Mouse (Mus musculus) A20 (cell line): Measurements from ENCODE around the gene Agap1.

Source experiments
- DNase-seq: peaks from one replicate; pipeline ENCODE4 v3.0.0-alpha.2; 2011; ENCODE audit warnings: low read depth, low spot score

Agap1 gene

GRCm38 (mm10) chr1:89899036-89899435 is 444.4 kb downstream of the Agap1 start:
- DNase-seq = no peak

DNA sequence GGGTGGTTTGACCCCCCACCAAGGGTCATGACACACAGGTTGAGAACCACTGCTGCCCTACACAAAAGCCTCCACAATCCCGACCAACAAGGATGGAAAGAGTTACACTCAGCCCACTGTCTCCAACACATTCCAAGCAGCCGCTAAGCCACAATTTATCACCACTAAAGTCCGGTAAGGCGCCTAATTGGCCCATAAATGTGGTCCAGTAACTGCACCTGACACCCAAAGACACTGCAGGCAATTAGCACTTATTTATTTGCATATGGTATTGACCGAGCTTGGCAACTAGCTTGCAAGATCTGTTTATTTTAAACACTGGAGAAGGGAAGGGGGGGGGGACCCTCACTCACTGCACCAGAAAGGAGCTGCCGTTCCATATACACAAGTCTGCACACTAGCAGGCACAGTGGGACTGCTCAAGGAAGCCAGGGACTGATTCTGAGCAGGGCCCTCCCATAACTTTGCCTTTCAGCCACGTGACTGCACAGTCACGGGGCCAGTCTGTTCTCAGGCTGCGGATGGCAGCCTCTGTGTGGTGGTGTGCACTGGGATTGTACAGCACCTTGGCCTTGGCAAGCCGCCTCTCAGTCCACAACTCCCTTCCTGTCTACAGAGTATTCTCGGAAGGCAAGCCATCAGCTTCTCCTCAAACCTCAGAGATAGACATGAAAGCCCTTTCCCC is 445.3 kb downstream of the Agap1 start:
- DNase-seq = no peak

GRCm38 (mm10) chr1:89901381-89901780 is 446.8 kb downstream of the Agap1 start:
- DNase-seq = no peak

GRCm38 (mm10) chr1:89902236-89902635 is 447.6 kb downstream of the Agap1 start:
- no peak for DNase-seq

GRCm38 (mm10) chr1:89902641-89903040 is 448.0 kb downstream of the Agap1 start:
- DNase-seq = no peak

GRCm38 (mm10) chr1:89909796-89910195 is 455.2 kb downstream of the Agap1 start:
- no peak for DNase-seq

- DNase-seq = no peak
Measured at GRCm38 (mm10) chr1:89912392-89912791, 457.8 kb downstream of the Agap1 start.

GRCm38 (mm10) chr1:89913611-89914010 is 459.0 kb downstream of the Agap1 start:
- DNase-seq = no peak

DNA sequence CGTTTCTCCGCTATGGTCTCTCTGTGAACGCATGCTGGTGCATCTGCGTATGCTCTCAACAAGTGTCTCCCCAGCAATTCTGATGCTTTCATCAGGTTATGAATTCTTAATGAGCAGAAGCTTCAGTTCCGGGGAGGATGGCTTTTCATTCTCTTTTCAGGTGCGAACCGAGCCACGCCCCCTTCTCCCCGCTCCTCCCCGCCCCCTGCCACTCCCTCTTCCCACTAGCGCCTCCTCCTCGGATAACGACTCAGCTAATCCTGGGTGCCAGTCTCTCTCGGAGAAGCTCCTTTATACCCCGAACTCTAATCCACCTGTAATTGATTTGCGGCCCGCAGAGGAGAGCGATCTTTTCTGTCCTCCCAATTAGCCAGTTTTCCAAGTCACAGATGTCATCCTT is 463.5 kb downstream of the Agap1 start:
- no peak for DNase-seq

- DNase-seq = no peak
Measured at GRCm38 (mm10) chr1:89919206-89919605, 464.6 kb downstream of the Agap1 start.

DNA sequence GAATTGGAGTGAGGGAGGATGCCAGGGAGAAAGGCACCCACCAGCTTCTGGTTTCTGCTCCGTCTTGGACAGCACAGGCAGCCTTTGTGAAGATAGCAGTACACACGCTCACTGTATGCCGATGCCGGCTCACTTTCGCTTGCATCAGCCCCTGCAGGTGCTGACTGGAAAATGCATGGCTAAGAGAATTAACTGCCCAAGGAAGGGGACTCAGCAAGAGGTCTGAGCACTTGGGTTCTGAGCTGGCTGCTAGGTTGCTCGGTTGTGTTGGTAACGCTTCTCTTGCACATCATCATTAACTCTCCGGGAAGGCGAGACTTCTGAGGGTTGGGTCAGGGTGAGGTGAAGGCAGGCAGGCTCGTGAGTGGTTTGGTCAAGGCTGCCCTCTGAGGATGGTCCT is 467.2 kb downstream of the Agap1 start:
- no peak for DNase-seq

DNA sequence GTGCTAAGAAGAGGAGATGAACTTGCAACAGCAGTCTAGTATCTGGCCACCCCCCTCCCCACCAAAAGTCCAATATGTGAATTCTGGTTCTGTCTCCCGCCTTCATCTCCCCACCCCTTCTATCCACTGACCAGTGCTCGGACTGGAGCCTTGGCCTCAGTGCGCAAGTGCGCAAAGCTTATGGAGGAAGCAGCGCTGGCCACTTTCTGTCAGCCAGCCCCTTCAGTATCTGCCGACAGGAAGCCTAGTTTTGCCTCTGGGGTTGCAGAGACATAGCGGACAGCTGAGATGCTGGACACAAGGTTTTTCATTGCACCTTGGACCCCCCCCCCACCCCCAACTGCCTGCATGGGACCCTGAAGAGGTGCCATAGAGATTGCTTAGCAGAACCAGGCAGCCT is 467.7 kb downstream of the Agap1 start:
- no peak for DNase-seq

DNA sequence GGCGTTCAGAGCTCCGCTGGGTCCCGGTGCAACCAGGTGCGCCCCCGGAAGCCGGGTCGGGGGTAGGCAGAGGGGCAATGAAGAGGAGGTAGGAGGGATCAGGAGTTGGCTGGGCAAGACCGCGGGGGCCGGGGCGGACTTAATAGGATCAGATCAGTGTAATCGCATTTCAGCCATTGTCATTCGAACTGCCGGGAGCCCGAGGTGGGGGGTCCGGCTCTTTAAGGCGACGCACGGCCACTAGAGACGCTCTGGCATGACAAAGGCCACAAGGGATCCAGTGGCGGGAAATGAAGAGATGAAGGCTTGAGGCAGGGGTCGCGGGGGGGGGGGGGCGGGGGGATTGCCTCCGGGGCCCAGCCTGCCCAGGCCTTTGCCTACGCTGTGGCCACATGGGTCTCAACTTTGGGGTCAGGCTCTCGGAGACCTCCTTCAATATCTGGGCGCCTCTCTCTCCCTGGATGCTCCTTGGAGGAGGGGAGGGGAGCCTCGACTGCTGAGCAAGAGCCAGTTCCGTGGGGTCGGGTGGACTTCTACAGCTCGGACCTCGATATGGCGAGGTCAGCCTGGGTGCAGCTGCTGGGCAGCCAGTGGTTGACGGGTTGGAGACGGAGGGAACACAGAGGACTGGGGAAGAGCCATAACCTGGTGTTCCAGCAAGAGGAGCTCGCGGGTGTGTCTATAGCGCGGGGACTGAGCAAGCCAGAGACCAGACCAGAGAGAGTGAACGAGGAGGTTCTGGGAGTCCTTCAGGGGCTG is 468.5 kb downstream of the Agap1 start:
- no peak for DNase-seq

DNA sequence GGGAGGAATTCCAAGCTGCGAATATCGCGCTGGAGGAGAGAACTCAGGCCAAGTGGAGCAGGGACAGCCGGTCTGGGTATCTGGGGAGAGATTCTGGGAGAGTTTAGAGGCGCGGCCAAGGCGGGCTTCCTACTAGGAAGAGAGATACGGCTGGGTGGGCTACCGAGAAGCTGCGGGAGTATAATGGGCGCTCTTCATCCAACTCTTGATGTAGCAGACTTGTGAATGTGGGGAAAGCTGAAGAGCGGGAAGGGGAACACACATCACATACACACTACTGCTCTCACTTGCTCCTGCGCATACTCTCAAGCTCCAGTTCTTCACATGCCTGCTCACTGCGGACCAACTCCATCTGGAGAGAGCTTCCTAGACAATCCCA is 469.0 kb downstream of the Agap1 start:
- no peak for DNase-seq

GRCm38 (mm10) chr1:89925501-89926190 is 471.0 kb downstream of the Agap1 start:
- no peak for DNase-seq

DNA sequence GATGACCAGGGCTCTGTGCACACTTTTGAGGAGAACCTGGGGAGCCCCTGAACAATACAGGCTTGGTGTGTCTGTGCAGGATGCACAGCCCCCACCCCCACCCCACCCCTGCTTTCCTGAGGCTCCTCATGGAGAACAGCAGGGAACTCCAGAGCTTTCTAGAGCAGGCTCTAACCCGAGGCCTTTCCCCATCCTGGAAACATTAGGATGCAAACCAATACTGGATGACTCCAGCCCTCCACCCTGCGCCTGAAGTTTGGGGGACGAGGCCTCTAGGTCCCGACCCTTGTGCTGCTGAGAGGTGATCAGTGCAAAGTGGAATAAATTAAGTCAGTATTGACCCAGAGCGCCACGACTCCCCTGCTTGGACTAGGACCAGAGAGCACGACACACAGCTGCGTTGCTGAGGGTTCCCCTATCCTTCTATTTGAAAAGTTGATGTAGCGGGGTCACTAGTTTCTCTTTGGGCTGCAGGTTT is 472.0 kb downstream of the Agap1 start:
- no peak for DNase-seq

DNA sequence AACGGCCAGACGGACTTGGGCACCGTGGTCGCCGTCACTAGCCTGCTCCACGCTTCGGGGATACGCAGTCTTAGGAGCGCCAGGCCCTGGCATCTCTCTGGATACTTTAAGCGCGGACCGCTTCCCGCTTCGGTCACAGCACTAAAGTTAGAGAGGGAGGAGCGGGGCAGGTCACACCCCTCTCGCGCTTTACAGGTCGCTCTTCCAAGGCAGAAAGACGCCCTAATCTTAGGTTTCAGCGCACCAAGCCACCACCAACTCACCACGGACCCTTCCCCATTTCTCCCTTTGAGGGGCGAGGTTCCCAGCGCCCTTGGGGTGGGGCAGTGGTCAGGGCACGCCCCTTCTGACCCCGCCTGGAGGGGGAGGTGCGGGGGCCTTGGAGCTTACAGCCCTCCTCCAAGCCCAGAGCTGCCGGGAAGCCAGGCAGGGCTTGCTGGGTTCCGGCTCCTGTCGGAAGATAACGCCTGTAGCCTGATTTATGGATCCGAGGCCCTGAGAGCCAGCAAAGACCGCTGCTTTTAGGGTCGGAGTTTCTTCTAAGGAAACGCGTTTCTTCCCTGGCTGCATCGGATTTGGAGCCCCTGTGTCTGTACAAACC is 472.6 kb downstream of the Agap1 start:
- no peak for DNase-seq

DNA sequence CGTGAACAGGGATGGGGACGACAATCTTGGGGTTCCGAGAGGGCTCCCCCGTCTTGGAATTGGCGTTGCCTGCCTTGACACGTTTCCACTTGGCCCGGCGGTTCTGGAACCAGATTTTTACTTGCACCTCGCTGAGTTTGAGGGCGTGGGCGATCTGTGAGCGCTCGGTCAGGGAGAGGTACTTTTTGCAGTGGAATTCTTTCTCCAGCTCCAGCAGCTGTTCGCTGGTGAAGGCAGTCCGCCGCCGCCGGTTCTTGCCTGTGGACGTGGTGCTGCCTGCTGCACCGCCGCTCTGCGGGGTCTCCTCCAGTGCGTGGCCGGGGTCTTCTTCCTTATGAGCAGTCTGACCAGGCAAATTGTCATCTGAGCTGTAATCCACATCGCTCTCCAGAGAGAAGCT is 474.1 kb downstream of the Agap1 start:
- no peak for DNase-seq

DNA sequence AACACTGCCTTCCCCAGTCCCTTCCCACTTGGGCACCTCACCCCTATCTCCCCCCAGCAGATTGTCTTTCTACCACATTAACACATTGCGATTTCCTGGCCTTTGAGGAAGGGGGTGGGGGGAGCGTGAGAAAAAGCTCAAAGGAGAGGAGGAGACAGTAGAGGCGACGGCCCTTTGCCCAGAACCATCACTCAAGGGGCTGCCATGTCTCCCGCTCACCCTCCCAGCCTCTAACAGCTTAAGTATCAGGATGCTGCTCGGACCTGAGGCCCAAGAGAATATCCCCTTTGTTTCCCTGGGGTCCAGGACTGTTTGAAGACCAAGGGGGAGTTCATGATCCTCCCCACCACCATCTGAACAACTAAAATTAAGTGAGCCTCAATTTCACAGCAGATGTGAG is 474.6 kb downstream of the Agap1 start:
- DNase-seq = no peak

DNA sequence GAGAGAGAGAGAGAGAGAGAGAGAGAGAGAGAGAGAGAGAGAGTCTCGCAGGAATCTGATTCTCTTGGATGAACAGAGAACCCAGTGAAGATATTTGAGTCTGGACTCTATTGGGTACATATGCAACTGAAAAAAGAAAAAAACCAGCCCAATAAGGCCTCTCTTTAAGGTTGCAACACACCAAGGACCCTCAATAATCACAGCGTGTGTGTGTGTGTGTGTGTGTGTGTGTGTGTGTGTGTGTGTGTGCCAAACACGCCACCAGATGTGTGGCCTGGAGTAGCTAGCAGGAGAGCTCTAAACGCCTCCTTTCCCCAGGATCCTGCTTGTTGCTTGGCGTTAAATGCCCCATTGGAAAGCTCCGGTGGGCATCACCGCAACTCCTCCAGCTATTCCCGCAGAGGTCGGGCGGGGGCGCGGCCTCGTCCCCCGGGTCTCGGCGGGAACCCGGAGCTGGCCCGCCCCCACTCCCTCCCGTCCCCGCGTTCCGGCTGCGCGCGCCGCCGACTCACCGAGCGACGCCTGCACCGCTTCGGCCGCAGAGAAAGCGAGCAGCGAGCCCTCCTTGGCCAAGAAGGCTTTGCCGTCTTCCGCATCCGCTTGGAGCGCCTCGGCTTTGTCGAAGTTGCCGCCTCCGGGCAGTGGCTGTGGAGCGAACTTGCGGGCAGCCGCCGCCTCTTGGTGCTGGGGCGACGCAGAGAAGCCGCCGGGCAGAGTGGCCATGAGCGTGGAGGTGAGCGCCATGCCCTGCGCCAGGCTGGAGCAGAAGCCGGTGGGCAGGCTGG is 475.3 kb downstream of the Agap1 start:
- no peak for DNase-seq

GRCm38 (mm10) chr1:89930551-89930950 is 475.9 kb downstream of the Agap1 start:
- no peak for DNase-seq
